Mouse (Mus musculus): ENCODE results near the gene Plac9a. TPM values are rescaled to one million over a fixed set of nuclear protein-coding genes. Genes with fewer than 3 reads are reported as not detected.
"Not testable (repeated sequence)": the region's sequence is repeated elsewhere in the genome, so short reads cannot be mapped to it uniquely, and the experiment has no call there.

Gene Plac9a
- total RNA-seq, 4 experiments from 2014 or later: not detected

DNA sequence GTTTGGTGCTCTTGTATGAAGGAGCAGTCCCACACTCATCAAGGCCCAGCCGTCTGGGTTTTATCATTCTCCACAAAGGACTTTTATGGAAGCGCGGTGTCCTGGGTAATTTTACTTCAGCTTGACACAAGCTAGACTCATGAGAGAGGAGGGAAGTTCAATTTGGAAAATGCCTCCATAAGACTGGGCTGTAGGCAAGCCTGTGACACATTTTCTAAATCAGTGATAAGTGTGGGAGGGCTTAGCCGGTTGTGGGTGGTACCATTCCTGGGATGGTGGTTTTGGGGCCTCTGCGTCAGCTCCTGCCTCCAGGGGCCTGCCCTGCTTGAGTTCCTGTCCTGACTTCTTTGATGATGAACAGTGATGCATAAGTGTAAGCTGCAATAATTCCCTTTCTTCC, 37.6 kb downstream of the Plac9a start:
- no peak for DNase-seq (ENCODE audit: low spot score in 2 of 2)

GRCm38 (mm10) chr14:25863721-25864120, 39.2 kb downstream of the Plac9a start:
- DNase-seq (ENCODE audit: low spot score in 2 of 2): no peak

DNA sequence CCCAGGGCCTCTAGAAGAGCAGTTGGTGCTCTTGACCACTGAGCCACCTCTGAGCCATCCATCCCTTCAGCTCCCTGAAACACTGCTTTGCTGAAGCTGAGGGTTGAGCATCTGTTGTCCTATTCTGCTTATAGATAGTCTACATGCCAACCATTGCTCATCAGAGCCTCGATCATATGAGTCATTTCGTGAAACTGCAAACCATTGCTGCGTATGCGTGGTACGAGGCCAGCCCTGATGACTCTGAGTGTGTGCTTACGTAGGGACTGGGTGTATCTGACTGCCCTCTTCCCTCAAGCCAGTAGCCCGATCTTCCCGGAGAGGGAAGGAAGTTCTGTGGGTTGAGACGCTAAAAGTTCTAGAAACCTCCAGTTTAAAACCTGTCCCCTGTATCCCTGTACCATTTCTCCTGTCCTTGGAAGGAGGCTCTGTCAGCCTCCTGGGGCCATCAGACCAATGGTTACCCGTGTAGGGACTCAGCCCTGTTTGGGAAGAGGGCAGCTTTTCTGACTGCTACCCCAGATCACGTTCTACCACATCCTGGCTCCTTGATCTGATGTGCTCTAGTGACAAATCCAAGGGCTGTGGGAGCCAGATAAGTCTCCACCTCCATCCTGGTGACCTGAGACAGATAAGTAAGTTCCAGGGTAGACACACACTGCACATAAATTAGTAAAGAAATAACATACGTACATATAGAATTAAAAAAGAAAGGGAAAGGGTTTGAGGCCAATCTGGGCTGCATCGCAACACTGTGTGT, 40.9 kb downstream of the Plac9a start:
- DNase-seq (ENCODE audit: low spot score in 2 of 2): no peak

GRCm38 (mm10) chr14:25857940-25858339, 45.0 kb downstream of the Plac9a start:
- no peak for DNase-seq (ENCODE audit: low spot score in 2 of 2)

DNA sequence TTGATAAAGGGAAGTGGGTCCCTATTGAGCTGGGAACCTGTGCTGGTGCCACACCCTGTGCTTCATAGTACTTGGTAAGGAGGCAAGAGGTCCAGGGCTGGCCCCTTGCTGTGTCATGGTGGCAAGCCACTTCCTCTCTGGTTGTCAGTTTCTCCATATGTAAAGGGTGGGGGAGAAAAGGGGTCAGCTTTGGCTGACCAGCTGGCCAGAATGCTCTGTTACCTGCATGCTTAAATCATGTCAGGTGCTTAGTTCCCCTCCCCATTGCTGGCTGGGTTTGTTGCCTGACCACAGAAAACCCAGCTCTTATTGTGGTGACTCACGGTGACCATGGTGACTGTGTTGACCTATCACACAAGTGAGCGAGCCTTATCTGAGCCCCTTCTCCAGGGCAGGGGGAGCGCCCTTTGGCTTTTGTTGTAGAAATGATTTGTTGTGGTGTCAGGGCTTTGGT, 45.7 kb downstream of the Plac9a start:
- no peak for DNase-seq (ENCODE audit: low spot score in 2 of 2)

- DNase-seq (ENCODE audit: low spot score in 2 of 2): no peak
Measured at GRCm38 (mm10) chr14:25855241-25855885, 47.5 kb downstream of the Plac9a start.

- no peak for DNase-seq (ENCODE audit: low spot score in 2 of 2)
Measured at GRCm38 (mm10) chr14:25853717-25854452, 49.0 kb downstream of the Plac9a start.

DNA sequence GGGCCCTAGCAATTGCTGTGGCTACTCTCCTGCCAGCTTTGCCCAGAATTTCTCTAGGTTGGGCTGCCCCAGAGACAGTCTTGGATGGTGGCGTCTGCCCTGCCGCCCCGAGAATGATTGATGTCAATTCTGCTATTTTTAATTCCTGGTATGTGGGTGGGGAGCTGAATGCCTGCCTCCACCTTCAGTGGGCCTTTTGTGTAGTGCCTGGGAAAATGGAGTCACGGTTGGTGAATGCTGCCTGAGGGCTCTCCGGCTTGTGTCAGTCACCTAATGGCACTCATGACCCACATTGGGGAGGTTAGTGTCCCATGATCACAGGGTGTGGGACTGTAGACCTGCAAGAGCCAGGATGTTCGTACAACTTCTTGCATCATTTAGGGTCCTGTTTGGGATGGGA, 49.6 kb downstream of the Plac9a start:
- DNase-seq (ENCODE audit: low spot score in 2 of 2): no peak

GRCm38 (mm10) chr14:25852121-25852561, 50.8 kb downstream of the Plac9a start:
- DNase-seq (ENCODE audit: low spot score in 2 of 2): peak; percentile 55 to 59

DNA sequence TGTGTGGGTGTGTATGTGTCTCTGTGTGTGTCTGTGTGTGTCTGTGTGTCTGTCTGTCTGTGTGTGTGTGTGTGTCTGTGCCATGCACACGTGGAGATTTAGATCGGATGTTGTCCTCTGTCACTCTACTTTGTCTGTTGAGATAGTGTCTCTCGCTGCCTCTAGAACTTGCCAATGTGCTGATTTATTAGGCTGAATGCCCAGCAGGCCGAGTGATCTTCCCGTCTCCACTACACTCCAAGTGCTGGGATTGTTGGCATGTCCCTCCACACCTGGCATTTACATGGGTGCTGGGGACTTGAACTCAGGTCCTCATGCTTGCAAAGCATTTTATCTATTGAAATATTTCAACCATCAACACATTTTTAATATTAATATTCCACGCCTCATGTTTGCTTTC, 51.7 kb downstream of the Plac9a start:
- no peak for DNase-seq (ENCODE audit: low spot score in 2 of 2)

GRCm38 (mm10) chr14:25850433-25850832, 52.5 kb downstream of the Plac9a start:
- no peak for DNase-seq (ENCODE audit: low spot score in 2 of 2)

DNA sequence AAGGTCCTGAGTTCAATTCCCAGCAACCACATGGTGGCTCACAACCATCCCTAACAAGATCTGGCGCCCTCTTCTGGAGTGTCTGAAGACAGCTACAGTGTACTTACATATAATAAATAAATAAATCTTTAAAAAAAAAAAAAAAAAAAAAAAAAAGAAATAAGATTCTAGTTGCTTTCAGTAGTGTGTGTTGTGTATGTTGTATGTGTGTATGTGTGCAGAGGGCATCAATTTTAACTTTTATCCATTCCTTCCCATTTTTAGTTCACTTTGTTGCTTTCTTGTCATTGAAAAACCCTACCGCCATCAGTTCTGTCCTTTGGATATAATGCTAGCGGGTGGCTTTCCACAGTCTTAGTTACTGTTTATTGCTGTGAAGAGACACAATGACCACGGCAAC, 54.2 kb downstream of the Plac9a start:
- not testable (repeated sequence) for DNase-seq (ENCODE audit: low spot score in 2 of 2)

DNA sequence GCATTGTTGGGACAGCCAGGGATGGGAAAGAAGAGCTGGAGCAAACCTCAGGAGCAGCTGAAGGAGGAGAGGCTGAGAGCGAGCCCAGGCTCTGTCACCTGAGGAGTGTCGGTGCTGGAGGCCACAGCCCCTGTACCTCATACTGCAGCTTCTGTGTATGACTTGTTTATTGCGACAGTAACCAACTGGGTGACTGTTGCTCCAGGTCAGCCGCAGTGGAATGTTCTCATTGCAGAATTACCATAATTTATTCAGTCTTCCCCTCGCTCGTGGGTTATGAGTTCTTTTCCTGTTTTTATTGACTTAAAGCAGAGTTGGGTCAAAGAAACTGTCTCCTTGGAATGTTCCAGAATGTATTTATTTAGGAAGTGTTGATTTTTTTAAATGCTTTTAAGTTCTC, 54.7 kb downstream of the Plac9a start:
- DNase-seq (ENCODE audit: low spot score in 2 of 2): no peak

GRCm38 (mm10) chr14:25847660-25848059, 55.2 kb downstream of the Plac9a start:
- DNase-seq (ENCODE audit: low spot score in 2 of 2): no peak

DNA sequence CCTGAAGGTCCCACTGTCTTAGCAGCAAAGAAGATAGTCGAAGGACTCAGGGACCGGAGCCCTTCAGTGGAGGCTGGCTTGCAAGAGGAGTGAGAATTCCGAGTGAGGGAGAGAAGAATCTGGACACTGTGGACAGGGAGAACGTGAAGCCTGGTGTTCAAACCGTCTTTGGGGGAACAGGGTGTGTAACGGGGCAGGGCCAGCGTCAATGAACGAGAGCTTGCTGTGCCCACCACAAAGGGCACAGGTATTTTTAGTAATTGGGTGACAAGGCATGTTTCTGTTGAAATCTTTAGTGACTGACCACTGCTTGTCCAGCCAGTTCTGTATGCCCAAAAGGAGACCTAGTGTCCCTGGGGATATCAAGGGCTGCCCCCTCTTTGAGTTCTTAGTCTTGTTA, 56.4 kb downstream of the Plac9a start:
- no peak for DNase-seq (ENCODE audit: low spot score in 2 of 2)

DNA sequence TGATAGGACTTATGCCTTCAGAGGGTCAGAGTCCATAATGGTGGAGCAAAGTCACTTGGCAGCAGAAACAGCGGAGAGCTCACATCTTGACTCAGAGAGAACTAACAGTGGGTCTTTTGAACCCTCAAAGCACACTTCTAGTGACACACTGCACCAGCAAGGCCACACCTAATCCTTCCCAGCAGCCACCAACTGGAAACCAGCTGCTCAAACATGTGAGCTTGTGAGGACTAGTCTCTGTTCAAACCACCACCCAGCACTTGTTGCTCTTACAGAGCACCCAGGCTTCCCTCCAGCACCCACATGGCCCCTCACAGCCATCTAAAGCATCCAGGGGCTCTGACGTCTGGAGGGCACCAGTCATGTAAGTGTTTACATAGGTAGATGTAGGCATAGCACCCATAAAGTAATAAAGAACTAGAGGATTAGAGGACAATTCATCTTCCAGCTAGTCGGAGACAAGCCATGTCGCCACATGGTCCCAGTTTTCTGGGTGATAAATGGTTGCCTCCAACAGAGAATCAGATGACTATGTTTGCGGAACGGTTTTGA, 57.0 kb downstream of the Plac9a start:
- DNase-seq (ENCODE audit: low spot score in 2 of 2): no peak

DNA sequence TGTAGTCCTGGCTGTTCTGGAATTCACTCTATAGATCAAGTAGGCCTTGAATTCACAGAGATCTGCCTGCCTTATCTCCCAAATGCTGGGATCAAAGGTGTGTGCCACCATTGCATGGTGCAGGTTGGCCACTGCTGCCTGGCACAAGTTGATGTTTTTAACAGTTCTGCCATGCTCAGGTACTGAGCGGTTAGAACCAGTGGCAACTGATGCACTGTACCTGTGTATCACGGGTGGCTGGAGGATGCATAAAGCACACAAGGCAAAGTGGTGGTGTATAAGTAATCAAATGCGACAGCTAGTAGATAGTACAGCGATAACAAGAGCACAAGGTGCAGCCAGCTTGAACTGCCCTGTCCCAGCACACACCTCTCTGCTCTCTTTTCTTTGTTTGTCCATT, 58.5 kb downstream of the Plac9a start:
- no peak for DNase-seq (ENCODE audit: low spot score in 2 of 2)

- DNase-seq (ENCODE audit: low spot score in 2 of 2): no peak
Measured at GRCm38 (mm10) chr14:25842688-25843003, 60.3 kb downstream of the Plac9a start.

DNA sequence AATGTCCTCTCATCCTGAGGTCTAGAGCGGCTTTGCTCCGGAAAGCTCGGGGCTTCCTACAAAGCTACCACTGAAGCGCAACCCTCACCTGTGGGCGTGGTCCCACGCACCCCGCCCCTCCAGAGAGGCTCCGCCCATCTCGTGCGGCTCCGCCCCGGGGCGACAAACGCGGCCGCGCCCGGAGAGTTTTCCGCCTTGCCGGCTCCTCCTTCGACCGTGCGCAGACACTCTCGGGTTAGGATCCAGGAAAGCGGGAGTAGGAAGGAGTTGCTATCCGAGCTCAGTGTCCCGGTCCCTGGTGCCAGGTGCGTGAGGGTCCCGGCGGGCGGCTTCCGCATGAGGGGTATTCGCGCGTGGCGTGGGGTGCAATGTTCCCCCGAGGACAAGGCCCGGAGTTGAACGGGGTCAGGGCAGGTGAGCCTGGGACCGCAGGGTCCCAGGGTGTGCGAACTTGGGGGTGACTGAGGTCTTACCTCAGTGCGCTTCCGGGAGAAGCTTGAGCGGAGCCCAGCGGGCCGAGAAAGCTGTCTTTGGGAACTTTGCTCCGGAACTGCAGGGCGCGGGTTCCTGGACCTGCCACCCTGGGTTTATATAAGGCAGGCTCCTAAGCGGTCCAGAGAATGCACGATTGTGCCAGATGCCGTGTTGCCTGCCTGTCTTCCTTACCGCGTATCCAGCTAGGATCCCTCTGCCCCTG, 60.8 kb downstream of the Plac9a start, which contains the start of gene Anxa11:
Gene Anxa11 (plus strand): TSS at position 166 of the 697 bp plus-strand sequence.
- DNase-seq (ENCODE audit: low spot score in 2 of 2): peak; percentile 35 to 63

GRCm38 (mm10) chr14:25841579-25841978, 61.3 kb downstream of the Plac9a start:
- no peak for DNase-seq (ENCODE audit: low spot score in 2 of 2)

GRCm38 (mm10) chr14:25840961-25841360, 61.9 kb downstream of the Plac9a start:
- DNase-seq (ENCODE audit: low spot score in 2 of 2): no peak

All from layer of hippocampus, adult 8-10 months (tissue).